Mouse (Mus musculus) heart, postnatal 0 days (tissue): Measurements from ENCODE around the gene Slc35b3. TPM values are rescaled to one million over a fixed set of nuclear protein-coding genes. Genes with fewer than 3 reads are reported as not detected.

Source experiments
- ATAC-seq: fragments of 200-750 bp; cut with Nextera tagmentation; 2 replicates; pipeline ENCODE4 v1.8.0; 2017; ENCODE audit warnings: low read depth, moderate number of reproducible peaks, moderate library complexity; ENCODE audit not compliant: insufficient read depth
- DNase-seq: peaks from one replicate; pipeline ENCODE4 v3.0.0-alpha.2; 2016; ENCODE audit warnings: low spot score
- H3K27ac ChIP-seq: fragments of 300-500 bp; sonication (generic); 2 replicates; pipeline ENCODE4 v1.5.1; 2014; ENCODE audit warnings: low read depth, mild to moderate bottlenecking
- H3K27me3 ChIP-seq: fragments of 300-500 bp; sonication (generic); 2 replicates; pipeline ENCODE4 v1.6.1; 2014; ENCODE audit warnings: low read length, mixed read lengths; ENCODE audit not compliant: control insufficient read depth, insufficient read depth
- H3K36me3 ChIP-seq: fragments of 300-500 bp; sonication (generic); replicated peaks from 2 replicates; pipeline ENCODE4 v1.6.1; 2014; ENCODE audit warnings: low read length, mixed read lengths; ENCODE audit not compliant: control insufficient read depth, insufficient read depth
- H3K4me1 ChIP-seq: fragments of 300-500 bp; sonication (generic); 2 replicates; pipeline ENCODE4 v1.6.1; 2014; ENCODE audit warnings: antibody characterized with exemption; ENCODE audit not compliant: control insufficient read depth, insufficient read depth
- H3K4me2 ChIP-seq: fragments of 300-500 bp; sonication (generic); 2 replicates; pipeline ENCODE4 v1.6.1; 2014; ENCODE audit warnings: low read depth, mild to moderate bottlenecking, low read length, moderate library complexity
- H3K4me3 ChIP-seq: fragments of 300-500 bp; sonication (generic); 2 replicates; pipeline ENCODE4 v1.5.1; 2014; ENCODE audit warnings: low read depth, low read length
- H3K9ac ChIP-seq: fragments of 300-500 bp; sonication (generic); replicated peaks from 2 replicates; pipeline ENCODE4 v1.6.1; 2014; ENCODE audit warnings: low read depth, low read length, mixed read lengths
- H3K9me3 ChIP-seq: fragments of 300-500 bp; sonication (generic); replicated peaks from 2 replicates; pipeline ENCODE4 v1.6.1; 2016; ENCODE audit warnings: low read length; ENCODE audit not compliant: control insufficient read depth
- CTCF ChIP-seq: IDR thresholded peaks from 2 replicates; pipeline ENCODE4 v1.5.1; 2016; ENCODE audit warnings: antibody characterized with exemption, control low read depth, low read depth
- EP300 ChIP-seq: IDR thresholded peaks from 2 replicates; pipeline ENCODE4 v1.6.1; 2016; ENCODE audit warnings: antibody characterized with exemption, low read depth
- WGBS: fragments of 180-500 bp; shearing (Covaris S2); extraction: QIAGEN DNeasy Blood & Tissue Kit; methylation state at CpG from one replicate; pipeline ENCODE4 v1.1.7; 2014; 5-methylcytosine and 5-hydroxymethylcytosine counted together
- polyA plus RNA-seq: library from polyadenylated mRNA; unstranded; fragments of >200 nt; fragmentation: Nextera tagmentation; extraction: Ambion mirVana; gene quantifications from 2 replicates; pipeline ENCODE4 v1.2.1, GENCODE M21; 2015
- total RNA-seq: library from RNA; depleted of rRNA; stranded (reverse); fragments of >200 nt; gene quantifications from 2 replicates; pipeline ENCODE4 v1.2.3, GENCODE M21; 2014; ENCODE audit warnings: low replicate concordance

Slc35b3 gene
- total and polyA plus RNA-seq, 2 experiments from 2014 or later = 15.2 to 16.7 TPM

GRCm38 (mm10) chr13:38936860-38937471 lies 23.7 kb downstream of the Slc35b3 start:
- Histone ChIP-seq H3K27me3 (no peaks in the 10 kb centered on the region), H3K9ac (no peak overlapping the region), H3K4me1 (no peaks in the 10 kb centered on the region), H3K9me3 (no peaks in the 10 kb centered on the region), H3K27ac (no peak overlapping the region), H3K4me2 (no peak overlapping the region), H3K36me3 (peaks cover 77% of the 10 kb centered on the region), H3K4me3 (no peak overlapping the region)
- ATAC-seq (no peak), DNase-seq (no peak)
- 76% methylated on average over 10 of the region's 10 CpGs for WGBS
- TF ChIP-seq EP300 (no peak), CTCF (no peak)

- ATAC-seq (no peak), DNase-seq (no peak)
- Histone ChIP-seq H3K27me3 (no peaks in the 10 kb centered on the region), H3K27ac (no peak overlapping the region), H3K4me1 (no peaks in the 10 kb centered on the region), H3K9me3 (no peaks in the 10 kb centered on the region), H3K4me2 (no peak overlapping the region), H3K9ac (no peak overlapping the region), H3K36me3 (peaks cover 69% of the 10 kb centered on the region), H3K4me3 (no peak overlapping the region)
- TF ChIP-seq CTCF (no peak), EP300 (no peak)
- whole genome bisulfite sequencing = 76% methylated on average over 10 of the region's 10 CpGs
Measured at GRCm38 (mm10) chr13:38935856-38936446, 24.7 kb downstream of the Slc35b3 start.

- Histone ChIP-seq H3K27me3 (no peaks in the 10 kb centered on the region), H3K4me1 (no peaks in the 10 kb centered on the region), H3K9ac (no peak overlapping the region), H3K4me2 (no peak overlapping the region), H3K9me3 (no peaks in the 10 kb centered on the region), H3K27ac (no peak overlapping the region), H3K4me3 (no peak overlapping the region), H3K36me3 (peaks cover 34% of the 10 kb centered on the region)
- no peak for DNase-seq
- ATAC-seq = no peak
- WGBS = 84% methylated on average over 15 of the region's 15 CpGs
- TF ChIP-seq CTCF (no peak), EP300 (no peak)
Measured at GRCm38 (mm10) chr13:38929843-38930578, 30.7 kb downstream of the Slc35b3 start.

- Histone ChIP-seq H3K4me3 (no peak overlapping the region), H3K4me1 (no peaks in the 10 kb centered on the region), H3K36me3 (no peaks in the 10 kb centered on the region), H3K4me2 (no peak overlapping the region), H3K9me3 (no peaks in the 10 kb centered on the region), H3K27ac (no peak overlapping the region), H3K27me3 (no peaks in the 10 kb centered on the region), H3K9ac (no peak overlapping the region)
- WGBS = 43% methylated on average over 3 of the region's 3 CpGs
- ATAC-seq (no peak), DNase-seq (no peak)
- TF ChIP-seq EP300 (no peak), CTCF (no peak)
Measured at GRCm38 (mm10) chr13:38922676-38923075, 38.0 kb downstream of the Slc35b3 start.

GRCm38 (mm10) chr13:38921306-38921705 lies 39.4 kb downstream of the Slc35b3 start:
- H3K27ac ChIP-seq = no peak overlapping the region
- no peak overlapping the region for H3K4me3 ChIP-seq
- no peak for DNase-seq
- TF ChIP-seq CTCF = no peak
- no peak for TF ChIP-seq EP300
- no peak overlapping the region for H3K4me2 ChIP-seq
- no peaks in the 10 kb centered on the region for H3K27me3 ChIP-seq
- WGBS = 82% methylated on average over 1 of the region's 1 CpGs
- no peaks in the 10 kb centered on the region for H3K9me3 ChIP-seq
- H3K9ac ChIP-seq = no peak overlapping the region
- no peaks in the 10 kb centered on the region for H3K36me3 ChIP-seq
- no peaks in the 10 kb centered on the region for H3K4me1 ChIP-seq
- ATAC-seq = no peak
